Mouse (Mus musculus) R1 (cell line): Measurements from ENCODE around the gene Lrrc8b.

Experiments used
- DNase-seq: peaks from one replicate; pipeline ENCODE4 v3.0.0-alpha.2; 2018; ENCODE audit warnings: low read depth, low spot score

Lrrc8b gene

DNA sequence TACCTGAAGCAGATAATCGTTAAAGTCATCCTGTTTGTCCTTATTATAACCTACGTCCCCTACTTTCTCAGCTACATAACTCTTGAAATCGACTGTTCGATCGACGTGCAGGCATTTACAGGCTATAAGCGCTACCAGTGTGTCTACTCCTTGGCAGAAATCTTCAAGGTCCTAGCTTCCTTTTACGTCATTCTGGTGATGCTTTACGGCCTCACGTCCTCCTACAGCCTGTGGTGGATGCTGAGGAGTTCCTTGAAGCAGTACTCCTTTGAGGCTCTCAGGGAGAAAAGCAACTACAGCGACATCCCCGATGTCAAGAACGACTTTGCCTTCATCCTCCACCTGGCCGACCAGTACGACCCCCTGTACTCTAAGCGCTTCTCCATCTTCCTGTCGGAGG is 65.0 kb downstream of the Lrrc8b start:
- peak; percentile 53 for DNase-seq

GRCm38 (mm10) chr5:105483632-105484031 is 68.1 kb downstream of the Lrrc8b start:
- DNase-seq: no peak

GRCm38 (mm10) chr5:105484247-105484646 is 68.7 kb downstream of the Lrrc8b start:
- DNase-seq: no peak

GRCm38 (mm10) chr5:105484891-105485290 is 69.3 kb downstream of the Lrrc8b start:
- DNase-seq: no peak

- DNase-seq: no peak
Observed at GRCm38 (mm10) chr5:105490211-105490610, 74.6 kb downstream of the Lrrc8b start.

GRCm38 (mm10) chr5:105491389-105491788 is 75.8 kb downstream of the Lrrc8b start:
- DNase-seq: peak; percentile 42

DNA sequence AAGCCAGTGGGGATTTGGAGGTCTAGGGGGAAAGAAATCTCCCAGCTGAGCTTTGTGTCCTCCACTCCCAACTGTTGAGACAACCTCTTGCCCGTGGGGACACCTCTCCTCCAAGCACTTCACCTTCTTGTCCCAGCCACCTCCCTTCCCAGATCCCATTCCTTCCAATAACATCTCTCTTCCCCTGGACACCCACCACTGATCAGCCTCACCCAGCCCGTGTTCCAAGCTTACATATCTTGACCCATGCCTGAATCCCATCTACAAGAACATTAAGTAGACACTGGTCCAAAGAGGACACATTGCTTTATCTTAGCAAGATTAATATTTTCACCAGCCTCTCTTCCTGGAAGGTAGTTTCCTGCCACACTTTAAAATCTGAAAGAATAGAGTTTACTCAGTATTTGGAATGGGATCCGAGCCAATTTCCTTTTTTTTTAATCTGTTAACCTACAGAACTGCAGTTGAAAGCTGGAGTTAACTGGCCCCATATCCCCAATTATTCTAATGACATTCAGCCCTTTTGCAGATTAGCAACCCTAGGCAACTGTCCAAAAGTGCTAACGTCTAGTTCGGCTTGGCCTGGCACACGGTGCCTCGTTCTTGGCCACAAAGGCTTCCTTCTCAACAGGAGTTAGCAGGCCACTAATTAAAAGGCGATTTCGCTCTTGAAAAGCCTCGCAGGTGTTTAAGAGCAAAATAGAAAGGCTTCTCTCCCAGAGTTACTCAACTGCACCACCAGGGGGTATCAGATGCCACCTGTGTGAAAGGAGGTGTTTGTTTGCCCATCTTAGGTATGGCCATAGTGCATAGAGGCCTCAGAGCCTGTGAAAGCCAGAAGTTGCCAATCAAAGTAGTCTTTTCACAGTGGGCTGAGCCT is 77.0 kb downstream of the Lrrc8b start:
- peak; percentile 47 for DNase-seq

DNA sequence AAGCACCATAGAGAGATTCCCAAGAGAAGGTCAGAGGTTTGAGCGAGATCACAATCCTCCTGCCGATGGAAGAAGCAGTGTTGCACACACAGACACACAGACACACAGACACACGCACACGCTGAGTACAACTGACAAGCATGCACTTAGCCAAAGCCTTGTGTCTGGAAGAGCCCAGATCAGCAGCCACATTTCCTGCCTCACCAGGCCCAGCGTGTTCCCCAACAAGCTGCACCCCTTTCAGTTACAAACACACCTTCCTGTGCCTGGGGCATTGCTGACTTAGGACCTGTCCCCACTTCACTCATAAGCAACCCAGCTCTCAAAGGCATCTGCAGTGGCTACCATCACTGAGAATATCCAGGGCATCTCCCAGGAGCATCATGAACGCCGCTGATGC is 77.8 kb downstream of the Lrrc8b start:
- DNase-seq: no peak

DNA sequence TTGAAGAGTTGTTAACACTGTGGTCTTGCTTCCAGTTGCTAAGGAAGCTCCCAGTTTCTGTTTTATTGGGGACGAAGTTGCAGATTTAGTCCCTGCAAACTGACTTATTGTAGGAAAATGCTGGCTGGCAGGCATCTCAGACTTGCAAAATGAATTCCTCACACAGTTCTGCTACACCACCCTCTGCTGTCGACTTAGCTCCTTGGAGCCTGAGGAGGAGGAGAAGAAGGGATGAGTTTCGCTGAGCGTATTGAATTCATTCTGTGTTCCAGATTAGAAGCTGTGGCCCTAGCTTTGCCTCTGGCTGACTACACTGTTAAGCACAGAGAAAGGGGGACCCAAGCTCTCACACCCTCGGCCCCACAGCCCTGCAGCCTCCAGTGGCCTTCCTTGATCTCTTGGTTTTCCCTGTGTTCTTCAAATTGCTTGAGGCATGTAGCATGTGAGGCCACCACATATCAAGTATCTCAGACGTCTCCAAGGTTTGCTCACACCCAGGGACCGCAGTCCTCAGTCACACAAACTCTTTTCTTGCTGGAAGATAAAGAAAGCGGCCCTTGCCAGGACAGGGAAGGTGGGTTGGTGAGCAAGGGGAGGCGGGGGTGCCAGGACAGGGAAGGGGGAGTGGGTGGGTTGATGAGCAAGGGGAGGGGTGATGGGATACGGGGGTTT is 78.8 kb downstream of the Lrrc8b start:
- DNase-seq: no peak

DNA sequence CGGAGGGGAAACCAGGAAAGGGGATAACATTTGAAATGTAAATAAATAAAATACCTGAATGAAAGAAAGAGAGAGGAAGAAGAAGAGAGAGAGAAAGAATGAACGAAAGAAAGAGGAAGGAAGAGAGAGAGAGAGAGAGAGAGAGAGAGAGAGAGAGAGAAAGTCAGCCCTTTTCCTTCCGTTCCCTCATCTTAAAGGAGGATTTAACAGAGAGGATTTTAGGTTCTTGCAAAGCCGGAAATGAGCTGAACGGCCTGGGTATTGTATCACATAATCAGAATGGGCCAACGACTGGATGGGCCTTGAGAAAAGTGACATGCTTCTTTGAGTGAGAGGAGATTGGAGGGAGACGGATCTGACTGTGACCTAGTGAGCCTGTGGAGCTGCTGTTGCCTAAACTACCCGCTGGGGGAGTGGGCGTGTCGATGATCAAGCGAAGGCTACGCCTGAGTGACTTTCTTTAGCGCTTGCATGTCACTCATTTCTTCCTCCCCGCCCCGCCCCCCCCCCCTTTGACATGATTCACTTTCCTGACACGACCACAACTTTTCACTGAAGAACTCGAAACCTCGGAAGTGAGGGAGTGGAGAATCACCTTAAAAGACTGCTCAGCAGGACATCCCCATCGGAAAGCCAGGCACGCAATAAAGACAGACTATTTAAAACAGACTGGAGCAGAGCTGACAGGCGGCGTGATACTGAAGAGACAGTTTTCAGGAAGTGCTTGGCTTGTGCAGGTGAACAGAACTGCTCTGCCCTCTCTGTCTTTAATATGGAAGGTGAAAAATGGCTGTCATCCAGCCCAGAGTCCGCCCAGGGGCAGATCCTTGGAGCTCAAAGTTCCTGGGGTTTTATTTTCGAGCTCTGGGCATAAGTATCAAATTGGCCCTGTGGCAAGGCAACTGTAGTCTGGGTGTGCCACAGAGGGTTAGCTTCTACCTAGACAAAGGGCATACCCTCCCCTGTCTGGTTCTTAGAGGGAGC is 79.6 kb downstream of the Lrrc8b start:
- peak; percentile 92 for DNase-seq

DNA sequence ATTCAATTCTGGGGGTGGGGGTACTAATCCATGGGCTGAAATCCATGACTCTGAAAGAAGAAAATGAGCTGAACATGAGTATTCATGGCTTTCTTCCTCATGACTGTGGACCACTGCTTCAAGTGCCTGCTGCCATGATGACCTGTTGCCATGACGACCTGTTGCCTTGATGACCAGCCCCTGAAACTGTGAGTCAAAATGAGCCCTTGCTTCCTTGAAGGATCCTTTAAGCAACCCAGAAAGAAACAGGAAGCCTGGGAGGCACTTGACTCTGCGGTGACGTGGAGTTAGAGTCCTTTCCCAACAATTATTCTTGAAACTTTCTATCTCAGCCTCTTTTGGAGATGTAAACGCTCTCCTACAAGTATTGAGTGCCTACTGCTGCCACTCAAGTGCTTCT is 80.6 kb downstream of the Lrrc8b start:
- peak; percentile 47 for DNase-seq

- DNase-seq: no peak
Observed at GRCm38 (mm10) chr5:105496586-105496985, 81.0 kb downstream of the Lrrc8b start.

GRCm38 (mm10) chr5:105498429-105499000 is 82.9 kb downstream of the Lrrc8b start:
- peak; percentile 77 for DNase-seq

DNA sequence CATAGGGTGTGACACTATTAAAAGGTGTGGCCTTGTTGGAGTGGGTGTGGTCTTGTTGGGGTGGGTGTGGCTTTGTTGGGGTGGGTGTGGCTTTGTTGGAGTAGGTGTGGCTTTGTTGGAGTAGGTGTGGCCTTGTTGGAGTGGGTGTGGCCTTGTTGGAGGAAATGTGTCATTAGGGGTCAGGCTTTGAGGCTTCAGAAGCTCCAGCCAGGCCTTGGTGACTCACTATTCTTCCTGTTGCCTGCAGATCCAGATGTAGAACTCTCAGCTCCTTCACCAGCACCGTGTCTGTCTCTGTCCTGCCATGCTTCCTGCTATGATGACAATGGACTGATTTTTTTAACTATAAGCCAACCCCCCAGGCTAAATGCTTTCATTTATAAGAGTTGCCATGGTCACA is 83.8 kb downstream of the Lrrc8b start:
- DNase-seq: peak; percentile 46

- DNase-seq: peak; percentile 58
Observed at GRCm38 (mm10) chr5:105500132-105501121, 84.9 kb downstream of the Lrrc8b start.

DNA sequence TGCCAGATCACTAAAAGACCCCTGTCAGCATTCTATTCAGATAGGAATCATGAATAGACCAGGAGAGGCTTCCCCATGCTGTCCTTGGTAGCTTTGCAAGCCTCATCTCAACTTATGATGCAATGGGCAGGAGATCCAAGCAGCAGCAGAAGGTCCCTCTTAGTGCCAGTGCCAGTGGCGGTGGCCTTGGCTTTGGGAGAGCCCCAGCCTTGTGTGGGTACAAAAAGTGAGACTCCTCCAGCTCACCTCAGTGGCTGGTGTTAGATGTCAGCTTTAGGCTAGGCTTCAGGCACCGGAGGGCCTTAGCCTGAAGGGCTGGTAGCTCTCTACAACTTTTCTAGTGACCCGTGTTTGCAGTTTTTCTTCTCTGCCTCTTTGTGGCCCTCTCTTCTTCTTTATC is 85.6 kb downstream of the Lrrc8b start:
- DNase-seq: no peak

DNA sequence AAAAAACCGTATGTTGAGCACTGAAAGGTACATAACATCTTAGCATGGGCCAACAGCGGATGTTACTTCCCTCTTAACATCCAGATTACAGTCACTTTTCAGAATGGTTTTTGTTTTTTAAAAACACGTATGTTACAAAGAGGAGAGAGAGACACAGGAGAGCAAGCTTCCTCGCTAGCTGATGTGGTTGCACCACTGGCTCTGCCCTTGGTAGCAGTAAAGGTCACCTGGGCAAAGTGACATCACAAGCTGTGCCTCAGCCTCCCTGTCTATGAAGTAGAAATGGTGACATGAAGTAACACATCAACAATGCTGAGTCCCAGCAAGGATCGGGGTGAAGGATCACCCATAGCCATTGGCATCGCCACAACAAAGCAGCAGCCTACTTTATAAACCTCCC is 93.2 kb downstream of the Lrrc8b start:
- DNase-seq: no peak

DNA sequence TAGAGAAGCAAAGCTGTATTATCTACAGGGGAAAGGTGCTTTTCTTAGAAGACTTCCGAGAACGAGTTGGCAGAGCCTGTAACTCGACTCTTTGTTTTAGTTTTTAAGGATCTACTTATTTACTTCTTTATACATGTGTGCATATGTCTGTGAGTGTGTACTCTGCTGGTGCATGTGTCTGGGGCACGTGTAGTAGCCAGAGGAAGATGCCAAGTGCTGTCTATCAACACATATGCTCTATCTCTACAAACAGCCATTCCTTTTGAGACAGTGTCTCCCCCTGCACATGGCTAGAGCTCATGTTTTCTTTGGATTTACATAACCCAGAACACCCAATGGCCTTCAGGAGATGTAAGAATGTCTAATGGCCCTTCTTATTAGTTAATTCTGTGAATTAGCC is 96.7 kb downstream of the Lrrc8b start:
- DNase-seq: no peak

DNA sequence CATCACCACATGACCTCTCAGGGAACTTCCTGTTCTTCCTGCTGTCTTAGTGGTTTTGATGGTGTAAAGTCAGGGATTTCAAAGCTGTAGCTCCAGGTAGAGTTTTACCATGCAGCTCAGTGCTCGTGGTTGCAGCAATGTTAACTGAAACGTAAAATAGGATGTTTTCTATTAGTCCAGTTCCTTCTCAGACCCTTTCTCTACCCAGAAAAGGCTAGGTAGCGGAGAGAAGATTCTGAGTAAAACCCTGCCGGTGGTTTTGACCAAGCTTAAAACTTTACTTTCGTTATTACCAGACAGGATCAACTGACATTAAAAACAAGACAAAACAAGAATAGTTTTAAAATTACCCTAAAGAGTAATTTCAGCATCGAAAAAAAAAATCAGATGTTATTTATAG is 100.0 kb downstream of the Lrrc8b start:
- DNase-seq: no peak

DNA sequence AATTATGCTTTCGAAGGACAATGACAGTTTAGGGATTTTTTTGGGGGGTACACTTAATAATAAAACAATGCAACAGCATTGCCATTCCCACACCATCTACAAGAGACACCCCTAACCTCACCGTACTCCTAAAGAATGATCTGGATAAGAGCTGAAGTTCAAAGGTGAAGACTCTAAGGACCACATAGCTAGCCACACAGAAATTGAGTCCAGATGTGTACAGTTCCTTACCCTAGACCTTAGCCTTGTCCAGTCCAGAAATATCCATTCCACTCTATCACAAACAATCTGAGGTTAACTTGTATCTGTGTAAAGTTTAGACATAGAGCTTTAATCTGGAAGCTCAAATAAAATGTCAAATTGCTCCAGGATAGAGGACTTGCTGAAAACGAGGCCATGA is 100.7 kb downstream of the Lrrc8b start:
- no peak for DNase-seq
